Mouse (Mus musculus): ENCODE measurements at regions not wholly inside any gene's neighbourhood (a gene's known extent, or its start where the extent isn't known, plus 50 kb on each side); places are given as distances from the start of the nearest gene placed in this dataset.

GRCm38 (mm10) chr16:76232680-76233079 is 140.9 kb downstream of the Nrip1 start:
- CTCF ChIA-PET = no interaction called here

DNA sequence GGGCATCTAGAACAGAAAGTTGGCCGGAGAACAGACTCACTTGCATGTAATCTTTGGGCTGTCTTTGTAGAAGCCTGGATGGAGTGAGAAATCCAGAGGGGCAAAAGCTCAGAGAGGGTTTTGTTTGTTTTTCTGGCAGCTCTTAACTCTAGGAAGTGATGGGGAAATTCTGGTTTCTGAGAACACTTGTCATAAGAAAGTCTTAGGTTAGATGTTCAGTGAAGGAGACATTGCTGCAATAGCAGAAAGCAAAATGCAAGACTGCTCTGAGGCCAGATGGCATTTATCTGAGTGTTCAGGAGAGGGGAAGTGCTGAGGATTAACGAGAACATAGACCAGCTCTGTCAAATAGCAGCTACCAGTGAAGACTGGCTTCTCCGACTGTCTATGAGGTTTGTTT is 141.5 kb downstream of the Nrip1 start:
- CTCF ChIA-PET = no interaction called here

DNA sequence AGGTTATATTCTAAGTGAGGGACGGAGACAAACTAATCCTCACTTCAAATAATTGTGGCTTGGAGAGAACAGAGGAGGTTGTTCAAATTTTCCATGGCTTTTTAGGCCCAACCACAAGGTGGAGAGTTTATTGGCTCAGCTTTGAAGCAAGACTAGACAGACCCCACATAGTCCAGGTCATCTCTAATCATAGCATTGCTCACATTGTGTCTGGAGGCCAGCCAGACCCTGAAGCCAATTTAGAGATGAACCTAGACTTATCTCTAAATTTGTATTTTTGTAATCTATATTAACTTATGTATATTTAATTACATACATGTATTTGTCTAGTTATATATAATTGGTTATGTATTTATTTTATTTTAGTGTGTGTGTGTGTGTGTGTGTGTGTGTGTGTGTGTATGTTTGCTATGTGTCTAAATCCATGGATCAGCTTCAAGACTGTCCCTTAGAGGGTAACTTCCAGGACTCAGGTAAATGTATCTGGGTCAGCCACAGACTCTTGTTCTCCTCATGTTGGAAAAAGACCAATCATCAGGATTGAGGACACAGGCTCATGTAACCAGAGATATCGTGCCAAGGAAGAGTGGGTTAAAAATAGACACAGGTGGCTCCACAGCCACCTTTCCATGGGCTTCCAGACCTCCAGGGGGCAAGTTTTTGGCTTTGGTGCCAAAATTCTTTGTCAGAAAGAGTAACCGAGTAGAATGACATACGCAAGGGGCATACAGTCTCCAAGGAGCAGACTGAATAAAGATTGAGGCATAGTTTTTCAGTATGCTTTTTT is 142.9 kb downstream of the Nrip1 start:
- CTCF ChIA-PET = no interaction called here

GRCm38 (mm10) chr16:76228451-76228850 is 145.2 kb downstream of the Nrip1 start:
- CTCF ChIA-PET = interaction anchor here (0.5 kb wide), 1 partner anchor 107 kb away, joined by 5 read pairs; no protein-coding TSS in a partner anchor

GRCm38 (mm10) chr16:76226446-76226845 is 147.2 kb downstream of the Nrip1 start:
- CTCF ChIA-PET = interaction anchor here (0.7 kb wide), 1 partner anchor 180 kb away, joined by 3 read pairs; no protein-coding TSS in a partner anchor

- CTCF ChIA-PET = interaction anchor here (0.7 kb wide), 1 partner anchor 181 kb away, joined by 3 read pairs; no protein-coding TSS in a partner anchor
Observed at GRCm38 (mm10) chr16:76225587-76226226, 147.9 kb downstream of the Nrip1 start.

GRCm38 (mm10) chr16:76224901-76225586 is 148.6 kb downstream of the Nrip1 start:
- CTCF ChIA-PET = no interaction called here

DNA sequence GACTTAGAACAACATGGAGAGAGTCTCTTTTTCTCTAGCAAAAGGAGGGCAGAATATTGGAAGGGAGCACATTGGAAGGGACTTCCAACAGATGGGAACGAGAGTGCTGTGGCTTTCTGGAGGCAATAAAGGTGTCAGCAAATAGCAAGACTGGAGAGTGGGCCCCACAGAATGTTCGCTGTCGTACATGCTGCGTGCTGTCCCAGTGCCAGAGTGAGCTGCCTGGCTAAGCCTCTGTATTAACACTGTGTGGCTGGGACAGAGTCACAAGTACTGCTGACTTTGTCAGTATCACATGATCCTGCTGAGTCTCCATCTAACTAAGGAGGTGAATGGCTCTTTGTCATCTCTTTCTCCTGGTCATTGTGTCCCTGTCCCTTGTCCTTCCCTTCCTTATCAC is 149.9 kb downstream of the Nrip1 start:
- CTCF ChIA-PET = no interaction called here

GRCm38 (mm10) chr16:76222960-76223359 is 150.7 kb downstream of the Nrip1 start:
- CTCF ChIA-PET = no interaction called here

GRCm38 (mm10) chr16:76220466-76220865 is 153.2 kb downstream of the Nrip1 start:
- CTCF ChIA-PET = no interaction called here

- CTCF ChIA-PET = no interaction called here
Observed at GRCm38 (mm10) chr16:76219233-76219632, 154.4 kb downstream of the Nrip1 start.

- CTCF ChIA-PET = no interaction called here
Observed at GRCm38 (mm10) chr16:76218310-76219170, 155.1 kb downstream of the Nrip1 start.

- CTCF ChIA-PET = no interaction called here
Observed at GRCm38 (mm10) chr16:76216184-76216583, 157.4 kb downstream of the Nrip1 start.

- CTCF ChIA-PET = no interaction called here
Observed at GRCm38 (mm10) chr16:76215558-76215957, 158.1 kb downstream of the Nrip1 start.

- CTCF ChIA-PET = interaction anchor here (0.6 kb wide), 2 partner anchors 127 to 360 kb away, joined by 4 to 11 read pairs; no protein-coding TSS in a partner anchor
Observed at GRCm38 (mm10) chr16:76201773-76202571, 171.7 kb downstream of the Nrip1 start.

DNA sequence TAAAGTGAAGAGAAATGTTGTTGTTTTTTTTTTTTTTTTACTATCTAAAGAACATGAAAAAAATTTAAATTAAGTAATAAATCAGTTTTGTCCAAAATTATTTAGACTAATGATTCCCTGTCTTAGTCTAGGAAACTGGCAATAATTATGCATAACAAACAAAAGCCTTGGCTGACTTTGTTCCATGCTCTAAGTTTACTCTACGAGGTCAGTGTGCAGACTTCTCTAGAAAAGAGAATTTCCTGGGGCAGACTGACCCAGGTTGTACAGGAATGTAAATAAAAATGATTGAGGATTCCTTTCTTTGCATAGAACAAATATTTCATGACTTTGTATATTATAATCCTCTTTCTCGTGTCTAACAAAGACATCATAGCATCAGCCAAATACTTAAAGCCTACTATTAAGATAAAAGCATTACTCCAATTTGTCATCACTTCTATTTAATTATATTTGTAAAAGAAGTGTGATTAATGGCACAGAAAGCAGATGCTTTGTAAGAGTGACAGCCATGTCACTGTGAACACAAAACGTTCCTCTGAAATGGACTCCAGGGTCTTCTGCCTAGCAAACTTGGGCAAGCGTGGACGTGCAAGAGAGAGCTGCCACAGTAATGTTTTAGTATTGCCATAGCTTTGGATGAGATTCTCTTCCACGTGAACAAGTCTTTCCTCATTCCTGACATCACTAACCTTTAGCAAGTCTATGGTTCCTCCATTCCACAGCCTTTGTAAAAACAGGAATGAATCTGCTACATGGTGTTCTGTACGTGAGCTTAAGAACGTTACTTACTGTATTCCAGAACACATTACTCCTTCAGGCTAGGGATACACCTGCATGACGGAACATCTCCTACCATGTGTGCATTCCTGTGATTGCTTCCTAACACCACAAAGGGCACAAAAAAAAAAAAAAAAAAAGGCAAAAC is 172.6 kb downstream of the Nrip1 start:
- CTCF ChIA-PET = interaction anchor here (0.6 kb wide), 2 partner anchors 128 to 360 kb away, joined by 4 to 11 read pairs; no protein-coding TSS in a partner anchor

DNA sequence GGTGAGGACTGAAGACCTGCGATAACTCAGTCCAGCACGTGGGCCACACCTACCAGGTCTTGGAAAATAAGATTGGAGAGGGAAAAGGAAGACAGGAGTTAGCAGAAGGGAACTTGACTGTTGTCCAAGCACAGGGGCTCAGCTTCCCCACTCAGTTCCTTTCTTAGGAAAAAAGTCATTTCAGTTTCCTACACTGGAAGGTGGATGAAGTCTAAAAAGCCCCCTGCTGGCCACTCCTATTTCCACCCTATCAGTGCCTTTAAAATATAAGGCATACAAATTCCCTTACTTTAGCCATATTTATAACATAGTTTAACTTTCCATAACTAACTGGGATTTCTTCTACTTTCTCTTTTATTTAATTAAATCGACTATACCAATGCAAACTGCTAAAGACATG is 173.4 kb downstream of the Nrip1 start:
- CTCF ChIA-PET = no interaction called here

- CTCF ChIA-PET = no interaction called here
Observed at GRCm38 (mm10) chr16:76199006-76199405, 174.6 kb downstream of the Nrip1 start.

GRCm38 (mm10) chr16:76194291-76194690 is 172.2 kb upstream of the Samsn1 start:
- CTCF ChIA-PET = no interaction called here

DNA sequence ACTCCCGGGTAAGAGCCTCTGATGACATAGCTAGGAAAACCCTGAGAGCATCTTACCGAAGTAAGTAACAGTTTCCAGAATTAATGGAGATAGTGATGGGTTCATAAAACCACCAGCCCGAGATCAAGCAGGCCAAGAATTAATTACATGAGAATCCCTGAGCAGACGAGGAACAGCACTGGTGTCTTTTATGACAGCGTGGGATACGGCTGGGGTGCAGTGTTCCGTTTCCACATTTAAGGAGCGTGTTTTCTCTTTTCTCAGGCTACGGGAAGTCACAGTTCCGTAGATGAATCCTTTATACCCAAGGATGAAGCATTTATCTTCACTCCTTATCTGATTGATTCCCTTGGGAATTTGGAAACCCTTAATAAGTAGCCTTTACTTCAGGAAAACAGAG is 169.1 kb upstream of the Samsn1 start:
- CTCF ChIA-PET = no interaction called here
